35 mouse cellular contexts compared by ENCODE assay signal in the genomic region with DNA sequence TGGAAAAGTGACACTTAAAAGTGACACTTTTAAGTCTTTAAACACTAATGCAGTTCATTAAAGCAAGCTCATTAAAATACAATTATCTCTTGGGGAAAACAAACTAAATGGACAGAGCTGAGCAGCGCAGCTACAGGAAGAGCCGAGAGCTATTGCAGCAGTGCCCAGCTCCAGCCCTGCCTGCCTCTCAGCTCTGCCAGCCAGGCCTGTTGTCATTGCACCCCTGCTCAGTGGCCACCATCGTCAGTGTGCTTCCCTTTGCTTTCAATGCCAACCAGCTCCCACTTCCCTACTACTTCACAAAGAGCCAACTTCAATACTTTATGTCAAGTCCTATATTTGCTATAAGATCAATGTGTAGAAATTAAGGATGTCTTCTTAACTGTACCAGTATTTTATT.
"Had no signal": no experiment of that assay in that cellular context is flagged by ENCODE, and none has a peak within 500 bp of the region (broad histone marks: within the 10 kb centered on the region; RNA-seq: fewer than 3 reads in every experiment).

No protein-coding gene starts in this region.

- H3K9ac ChIP-seq: heart, embryonic 12.5 days; heart, embryonic 13.5 days; heart, embryonic 15.5 days; hindbrain, embryonic 12.5 days; hindbrain, embryonic 13.5 days; hindbrain, embryonic 14.5 days; hindbrain, embryonic 15.5 days; intestine, embryonic 15.5 days; kidney, embryonic 15.5 days had no signal

- DNase-seq: heart, postnatal 10 days; heart, postnatal 14 days; heart, postnatal 36 days; heart, postnatal 4 days; kidney, adult 11 months; kidney, adult 18-20 months; kidney, adult 2 months; kidney, adult 8-10 months; kidney, adult 9 months; kidney, postnatal 10 days; kidney, postnatal 25 days; kidney, postnatal 36 days; kidney, postnatal 4 days; layer of hippocampus, adult 9-11 months; layer of hippocampus, postnatal 36 days had no signal

- H3K4me1 ChIP-seq: heart, embryonic 10.5 days; heart, embryonic 12.5 days; heart, embryonic 13.5 days; heart, embryonic 15.5 days; hindbrain, embryonic 10.5 days; hindbrain, embryonic 12.5 days; hindbrain, embryonic 13.5 days; hindbrain, embryonic 15.5 days had no signal

- H3K4me3 ChIP-seq: heart, embryonic 10.5 days; heart, embryonic 12.5 days; heart, embryonic 13.5 days; heart, embryonic 15.5 days; hindbrain, embryonic 10.5 days; hindbrain, embryonic 12.5 days; hindbrain, embryonic 13.5 days; hindbrain, embryonic 15.5 days; intestine, embryonic 15.5 days; kidney, embryonic 15.5 days; layer of hippocampus, adult 2 months; left cerebral cortex, adult 2 months had no signal

- H3K36me3 ChIP-seq: heart, embryonic 10.5 days; heart, embryonic 12.5 days; heart, embryonic 13.5 days; heart, embryonic 15.5 days; hindbrain, embryonic 10.5 days; hindbrain, embryonic 12.5 days; hindbrain, embryonic 13.5 days; hindbrain, embryonic 15.5 days; intestine, embryonic 15.5 days; kidney, embryonic 15.5 days had no signal

- H3K27ac ChIP-seq: heart, embryonic 10.5 days; heart, embryonic 13.5 days; heart, embryonic 15.5 days; hindbrain, embryonic 10.5 days; hindbrain, embryonic 12.5 days; hindbrain, embryonic 13.5 days; hindbrain, embryonic 14.5 days; hindbrain, embryonic 15.5 days; hindbrain, postnatal 0 days; intestine, embryonic 15.5 days; kidney, embryonic 15.5 days; kidney, postnatal 0 days; layer of hippocampus, adult 2 months; left cerebral cortex, adult 2 months had no signal

- ATAC-seq: hindbrain, embryonic 16.5 days; hindbrain, postnatal 0 days; inflammation-experienced regulatory T-cells, adult 6 months; intestine, embryonic 15.5 days; intestine, embryonic 16.5 days; intestine, postnatal 0 days had no signal

- H3K27me3 ChIP-seq: heart, embryonic 12.5 days; heart, embryonic 13.5 days; heart, embryonic 15.5 days; hindbrain, embryonic 12.5 days; hindbrain, embryonic 13.5 days; hindbrain, embryonic 15.5 days; intestine, embryonic 15.5 days; kidney, embryonic 15.5 days had no signal

- H3K9me3 ChIP-seq: heart, embryonic 10.5 days; heart, embryonic 12.5 days; heart, embryonic 13.5 days; heart, embryonic 15.5 days; hindbrain, embryonic 10.5 days; hindbrain, embryonic 12.5 days; hindbrain, embryonic 13.5 days; hindbrain, embryonic 15.5 days; intestine, embryonic 15.5 days; kidney, embryonic 15.5 days had no signal

- H3K4me2 ChIP-seq: heart, embryonic 11.5 days; heart, embryonic 12.5 days; heart, embryonic 13.5 days; heart, embryonic 15.5 days; hindbrain, embryonic 12.5 days; hindbrain, embryonic 13.5 days; hindbrain, embryonic 14.5 days; hindbrain, embryonic 15.5 days; intestine, embryonic 15.5 days; kidney, embryonic 15.5 days had no signal
